Mouse (Mus musculus) cerebellum, adult 2 months (tissue): ENCODE data around the gene Ift20.

Source experiments
- CTCF ChIP-seq: fragments of 200-500 bp; IDR thresholded peaks from 2 replicates; pipeline ENCODE4 v1.5.1; 2011; ENCODE audit warnings: low read depth, mild to moderate bottlenecking, control low read depth, low read length, moderate library complexity, borderline replicate concordance; ENCODE audit not compliant: insufficient read depth
- POLR2A ChIP-seq: fragments of 200-500 bp; IDR thresholded peaks from 2 replicates; pipeline ENCODE4 v1.6.1; 2011; ENCODE audit warnings: low read length, control low read depth, borderline replicate concordance; ENCODE audit not compliant: insufficient read depth

DNA sequence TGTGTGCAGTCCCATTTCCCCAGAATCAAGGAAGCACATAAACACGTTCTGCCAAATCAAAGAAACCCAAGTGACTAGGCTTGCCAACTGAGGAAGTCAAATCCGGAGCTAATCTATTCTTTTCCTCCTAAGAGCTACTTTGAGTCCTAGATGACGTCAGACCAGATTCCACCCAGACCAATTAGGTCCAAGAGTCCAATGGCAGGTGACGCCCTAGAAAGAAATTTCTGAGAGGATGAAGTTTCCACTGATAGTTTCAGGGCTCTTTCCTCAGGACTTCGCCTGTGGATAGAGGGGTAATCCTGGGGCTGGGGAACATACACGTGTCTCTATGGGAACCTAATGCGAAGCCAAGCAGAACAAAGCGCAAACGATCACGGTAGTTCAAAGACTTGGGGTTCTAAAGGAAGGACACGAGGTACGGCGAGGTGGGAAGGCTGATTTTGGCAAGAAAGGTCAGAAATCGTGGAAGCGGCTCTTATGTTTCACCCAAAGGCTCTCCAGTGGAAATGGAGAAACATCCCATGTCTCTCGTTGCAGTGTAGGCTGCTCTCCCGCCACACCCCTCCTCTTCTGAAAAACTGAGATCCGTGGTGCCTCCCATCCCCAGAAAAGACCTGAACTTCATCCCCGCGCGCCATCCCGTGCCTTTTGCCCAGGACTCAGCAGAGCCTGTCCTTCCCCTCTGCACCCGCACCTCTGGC, 633 bp upstream of the Ift20 start:
- TF ChIP-seq CTCF (no peak), POLR2A (no peak)
